Mouse (Mus musculus): ENCODE results near the gene Xlr3b. TPM values are rescaled to one million over a fixed set of nuclear protein-coding genes. Genes with fewer than 3 reads are reported as not detected.
A peak's percentile ranks its signal among the peaks of the same experiment; 100 is the strongest.
"Not testable (repeated sequence)": the region's sequence is repeated elsewhere in the genome, so short reads cannot be mapped to it uniquely, and the experiment has no call there.

The Xlr3b gene
- polyA plus RNA-seq, 1 experiment from 2014 or later: 2.2 TPM

DNA sequence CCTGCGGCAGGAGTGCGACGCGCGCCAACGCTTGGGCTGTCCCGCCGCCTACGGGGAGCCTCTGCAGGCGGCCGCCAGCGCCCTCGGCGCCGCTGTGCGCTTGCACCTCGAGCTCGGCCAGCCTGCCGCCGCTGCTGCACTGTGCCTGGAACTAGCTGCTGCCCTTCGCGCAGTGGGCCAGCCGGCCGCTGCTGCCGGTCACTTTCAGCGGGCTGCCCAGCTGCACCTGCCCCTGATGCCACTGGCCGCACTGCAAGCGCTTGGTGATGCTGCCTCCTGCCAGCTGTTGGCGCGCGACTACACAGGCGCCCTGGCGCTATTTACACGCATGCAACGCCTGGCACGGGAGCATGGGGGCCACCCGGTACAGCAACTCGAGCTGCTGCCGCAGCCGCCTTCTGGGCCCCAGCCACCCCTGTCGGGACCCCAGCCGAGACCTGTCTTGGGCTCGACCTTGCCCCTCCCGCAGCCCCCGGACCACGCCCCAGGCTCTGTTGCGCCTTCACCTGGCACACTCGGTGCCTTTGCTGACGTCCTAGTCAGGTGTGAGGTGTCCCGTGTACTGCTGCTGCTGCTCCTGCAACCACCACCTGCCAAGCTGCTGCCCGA, 36.7 kb downstream of the Xlr3b start:
- Histone ChIP-seq H3K27me3 (ENCODE audit: control insufficient read depth, insufficient read depth, low read depth, low read length) (no peaks in the 10 kb centered on the region), H3K4me2 (ENCODE audit: low read depth, low read length) (peak overlapping the region; percentile 75), H3K9ac (ENCODE audit: low read depth, low read length) (peak overlapping the region; percentile 67), H3K4me3 (ENCODE audit: low read depth, low read length) (peak overlapping the region; percentile 68), H3K9me3 (replicated peaks; ENCODE audit: control insufficient read depth, low read length) (no peaks in the 10 kb centered on the region), H3K36me3 (ENCODE audit: control insufficient read depth, insufficient read depth) (no peaks in the 10 kb centered on the region), H3K27ac (ENCODE audit: low read length) (no peak overlapping the region; the same call in 1 of the 2 replicates), H3K4me1 (ENCODE audit: control insufficient read depth, low read depth, low read length) (no peaks in the 10 kb centered on the region; the same call in 1 of the 2 replicates)
- 13% methylated on average over 51 of the region's 51 CpGs for WGBS (ENCODE audit: insufficient replicate concordance)
- peak; percentile 32 for ATAC-seq (ENCODE audit: low read depth)

DNA sequence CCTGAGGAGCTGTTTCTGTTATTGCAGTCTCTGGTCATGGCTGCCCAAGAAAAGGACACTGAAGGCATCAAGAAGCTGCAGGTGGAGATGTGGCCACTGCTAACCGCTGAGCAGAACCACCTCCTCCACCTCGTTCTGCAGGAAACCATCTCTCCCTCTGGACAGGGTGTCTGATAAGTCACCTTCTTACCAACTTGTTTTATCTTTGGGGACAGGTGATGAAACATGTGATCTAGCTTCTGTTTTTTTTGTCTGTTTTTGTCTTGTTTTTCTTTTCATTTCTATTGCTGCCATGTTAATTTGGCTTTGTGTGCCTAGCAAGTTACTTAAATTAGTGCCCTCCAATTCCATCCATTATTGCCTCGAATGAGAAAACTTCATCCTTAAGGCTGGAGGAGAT, 37.3 kb downstream of the Xlr3b start:
- 15% methylated on average over 3 of the region's 3 CpGs for WGBS (ENCODE audit: insufficient replicate concordance)
- no peak for ATAC-seq (ENCODE audit: low read depth)
- H3K36me3 ChIP-seq (ENCODE audit: control insufficient read depth, insufficient read depth): no peaks in the 10 kb centered on the region
- H3K27me3 ChIP-seq (ENCODE audit: control insufficient read depth, insufficient read depth, low read depth, low read length): no peaks in the 10 kb centered on the region
- H3K9me3 ChIP-seq (replicated peaks; ENCODE audit: control insufficient read depth, low read length): no peaks in the 10 kb centered on the region
- H3K9ac ChIP-seq (ENCODE audit: low read depth, low read length): no peak overlapping the region; the same call in 1 of the 2 replicates
- no peak overlapping the region for H3K27ac ChIP-seq (ENCODE audit: low read length)
- peak overlapping the region; percentile 68 for H3K4me3 ChIP-seq (ENCODE audit: low read depth, low read length)
- no peaks in the 10 kb centered on the region; the same call in 1 of the 2 replicates for H3K4me1 ChIP-seq (ENCODE audit: control insufficient read depth, low read depth, low read length)
- peak overlapping the region; percentile 75 for H3K4me2 ChIP-seq (ENCODE audit: low read depth, low read length)

DNA sequence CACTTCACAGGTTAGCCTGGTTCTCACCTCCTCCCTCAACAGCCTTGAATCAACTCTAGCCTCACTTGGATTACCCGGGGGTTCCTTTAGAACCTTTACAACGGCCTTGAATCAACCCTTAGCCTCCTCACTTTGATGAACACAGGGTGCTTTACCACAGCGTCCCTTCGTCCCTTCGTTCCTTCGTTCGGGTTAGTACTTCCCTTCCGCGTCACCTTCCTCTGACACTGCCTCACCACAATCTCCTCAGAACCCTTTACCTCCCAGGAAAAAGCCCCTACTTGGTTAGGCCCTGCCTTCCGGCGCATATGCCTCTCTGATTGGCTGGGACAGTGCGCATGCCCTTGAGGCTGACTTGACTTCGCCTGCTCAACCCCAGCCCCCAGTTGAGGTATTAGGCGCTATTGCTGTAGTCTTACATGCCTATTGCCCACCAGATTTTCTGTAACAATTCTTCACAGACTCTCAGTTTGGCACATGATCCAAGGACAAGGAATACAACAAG, 50.9 kb downstream of the Xlr3b start, which contains the start of gene Xlr4c:
Gene Xlr4c (minus strand): TSS at position 310 of the 505 bp plus-strand sequence.
- H3K4me1 ChIP-seq (ENCODE audit: control insufficient read depth, low read depth, low read length); H3K4me3 ChIP-seq (ENCODE audit: low read depth, low read length); H3K36me3 ChIP-seq (ENCODE audit: control insufficient read depth, insufficient read depth); H3K27me3 ChIP-seq (ENCODE audit: control insufficient read depth, insufficient read depth, low read depth, low read length); H3K27ac ChIP-seq (ENCODE audit: low read length); H3K4me2 ChIP-seq (ENCODE audit: low read depth, low read length); H3K9ac ChIP-seq (ENCODE audit: low read depth, low read length); H3K9me3 ChIP-seq (replicated peaks; ENCODE audit: control insufficient read depth, low read length); ATAC-seq (ENCODE audit: low read depth): not testable (repeated sequence)
- 60% methylated on average over 11 of the region's 14 CpGs for WGBS (ENCODE audit: insufficient replicate concordance)

Other genes with a start within 250 kb of the Xlr3b start
- 0.98 and 1.1 TPM in 2 replicates for gene Zfp185, start 204.9 kb upstream of the Xlr3b start, polyA plus RNA-seq (2015; fragmentation: Nextera tagmentation; extraction: Ambion mirVana)
- gene Pnma5, start 155.1 kb upstream of the Xlr3b start, polyA plus RNA-seq (2015; fragmentation: Nextera tagmentation; extraction: Ambion mirVana): 0.04 TPM in 1 of 2 replicates, not detected in the other
- not detected in 2 replicates for gene Pnma3, start 127.4 kb upstream of the Xlr3b start, polyA plus RNA-seq (2015; fragmentation: Nextera tagmentation; extraction: Ambion mirVana)
- 0.97 and 1.1 TPM in 2 replicates for gene Xlr4a, start 109.7 kb upstream of the Xlr3b start, polyA plus RNA-seq (2015; fragmentation: Nextera tagmentation; extraction: Ambion mirVana)
- 3.6 and 3.8 TPM in 2 replicates for gene Xlr3a, start 95.1 kb upstream of the Xlr3b start, polyA plus RNA-seq (2015; fragmentation: Nextera tagmentation; extraction: Ambion mirVana)
- 0.21 and 0.44 TPM in 2 replicates for gene Gm14685, start 75.2 kb upstream of the Xlr3b start, polyA plus RNA-seq (2015; fragmentation: Nextera tagmentation; extraction: Ambion mirVana)
- not detected in 2 replicates for gene Xlr5b, start 43.4 kb upstream of the Xlr3b start, polyA plus RNA-seq (2015; fragmentation: Nextera tagmentation; extraction: Ambion mirVana)
- gene DXBay18, start 42.8 kb upstream of the Xlr3b start, polyA plus RNA-seq (2015; fragmentation: Nextera tagmentation; extraction: Ambion mirVana): 0.25 and 0.53 TPM in 2 replicates
- not detected in 2 replicates for gene Spin2d, start 15.2 kb upstream of the Xlr3b start, polyA plus RNA-seq (2015; fragmentation: Nextera tagmentation; extraction: Ambion mirVana)
- gene Xlr4b, start 22.1 kb downstream of the Xlr3b start, polyA plus RNA-seq (2015; fragmentation: Nextera tagmentation; extraction: Ambion mirVana): 1.3 and 1.4 TPM in 2 replicates
- 3.0 and 3.1 TPM in 2 replicates for gene F8a, start 36.1 kb downstream of the Xlr3b start, polyA plus RNA-seq (2015; fragmentation: Nextera tagmentation; extraction: Ambion mirVana)
- 0.29 and 0.35 TPM in 2 replicates for gene Xlr4c, start 50.9 kb downstream of the Xlr3b start, polyA plus RNA-seq (2015; fragmentation: Nextera tagmentation; extraction: Ambion mirVana)
- not detected in 2 replicates for gene Xlr3c, start 73.2 kb downstream of the Xlr3b start, polyA plus RNA-seq (2015; fragmentation: Nextera tagmentation; extraction: Ambion mirVana)
- 0.09 TPM in 1 of 2 replicates, not detected in the other for gene Xlr5a, start 100.8 kb downstream of the Xlr3b start, polyA plus RNA-seq (2015; fragmentation: Nextera tagmentation; extraction: Ambion mirVana)
- gene Xlr5c, start 100.8 kb downstream of the Xlr3b start, polyA plus RNA-seq (2015; fragmentation: Nextera tagmentation; extraction: Ambion mirVana): not detected in 2 replicates
- gene Gm45015, start 144.6 kb downstream of the Xlr3b start, polyA plus RNA-seq (2015; fragmentation: Nextera tagmentation; extraction: Ambion mirVana): not detected in 2 replicates
- gene Zfp275, start 150.4 kb downstream of the Xlr3b start, polyA plus RNA-seq (2015; fragmentation: Nextera tagmentation; extraction: Ambion mirVana): 2.0 and 2.6 TPM in 2 replicates
- gene Gm18336, start 206.5 kb downstream of the Xlr3b start, polyA plus RNA-seq (2015; fragmentation: Nextera tagmentation; extraction: Ambion mirVana): not detected in 2 replicates
- not detected in 2 replicates for gene Zfp92, start 218.9 kb downstream of the Xlr3b start, polyA plus RNA-seq (2015; fragmentation: Nextera tagmentation; extraction: Ambion mirVana)
- gene Trex2, start 243.1 kb downstream of the Xlr3b start, polyA plus RNA-seq (2015; fragmentation: Nextera tagmentation; extraction: Ambion mirVana): not detected in 2 replicates

Data from liver, embryonic 16.5 days (tissue).